Mouse (Mus musculus) urinary bladder, postnatal 10 days (tissue): Measurements from ENCODE around the gene Babam1.
A peak's percentile ranks its signal among the peaks of the same experiment; 100 is the strongest.

Source experiments
- DNase-seq: peaks from one replicate; pipeline ENCODE4 v3.0.0; 2022; ENCODE audit warnings: low spot score

Gene Babam1

DNA sequence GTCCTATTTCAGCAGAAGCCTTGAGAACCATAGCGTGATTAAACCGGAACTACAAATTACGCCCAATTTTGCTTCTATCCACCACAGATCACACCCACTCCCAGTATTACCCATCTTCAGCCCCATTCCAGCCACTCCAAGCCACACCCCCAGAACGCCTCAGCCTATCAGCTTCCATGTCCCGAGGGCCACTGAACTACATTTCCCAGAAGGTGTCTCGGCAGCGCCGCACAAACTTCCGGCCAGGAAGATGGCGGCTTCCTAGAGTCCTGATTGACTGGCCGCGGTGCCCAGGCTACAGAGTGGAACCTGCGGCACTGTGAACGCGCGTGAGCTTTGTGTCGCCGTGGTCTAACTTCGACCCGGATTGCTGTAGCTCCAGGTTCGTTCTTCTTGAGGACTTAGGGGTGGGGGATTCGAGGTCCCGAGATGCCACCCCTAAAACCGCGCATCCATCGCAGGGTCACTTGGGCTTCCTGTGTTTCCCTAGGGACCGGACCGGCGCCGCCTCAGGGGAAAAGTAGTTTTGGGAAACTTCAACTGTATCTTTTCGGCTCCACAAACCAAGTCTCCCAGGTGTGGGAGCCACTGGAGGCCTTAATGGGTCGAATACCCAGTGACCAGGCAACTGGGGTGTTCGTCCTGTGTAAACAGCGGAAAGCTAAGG lies at the start of gene Babam1:
Babam1 (plus strand) TSS at position 223 of the 667 bp plus-strand sequence.
- DNase-seq, result no peak

GRCm38 (mm10) chr8:71351117-71351516 lies 45.5 kb upstream of the Babam1 start:
- DNase-seq, result no peak

DNA sequence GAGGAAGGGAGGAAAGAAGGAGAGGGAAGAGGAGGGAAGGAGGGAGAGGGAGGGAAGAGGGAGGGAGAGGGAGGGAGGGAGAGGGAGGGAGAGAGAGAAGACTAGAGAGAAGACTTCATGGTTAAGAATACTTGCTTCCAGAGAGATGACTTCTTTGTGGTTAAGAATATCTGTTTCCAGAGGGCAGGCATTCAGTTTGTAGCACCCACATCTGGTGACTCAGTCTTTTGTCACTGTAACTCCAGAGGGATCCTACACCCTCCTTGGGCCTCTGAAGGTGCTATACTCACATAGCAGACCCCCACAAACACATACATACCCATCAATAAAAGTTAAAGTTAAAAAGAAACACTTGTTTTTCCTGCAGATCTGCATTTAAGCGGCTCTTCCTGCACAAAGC lies 45.1 kb upstream of the Babam1 start:
- no peak for DNase-seq

- DNase-seq, result no peak
These were observed 38.6 kb upstream of the Babam1 start for GRCm38 (mm10) chr8:71358026-71358425.

DNA sequence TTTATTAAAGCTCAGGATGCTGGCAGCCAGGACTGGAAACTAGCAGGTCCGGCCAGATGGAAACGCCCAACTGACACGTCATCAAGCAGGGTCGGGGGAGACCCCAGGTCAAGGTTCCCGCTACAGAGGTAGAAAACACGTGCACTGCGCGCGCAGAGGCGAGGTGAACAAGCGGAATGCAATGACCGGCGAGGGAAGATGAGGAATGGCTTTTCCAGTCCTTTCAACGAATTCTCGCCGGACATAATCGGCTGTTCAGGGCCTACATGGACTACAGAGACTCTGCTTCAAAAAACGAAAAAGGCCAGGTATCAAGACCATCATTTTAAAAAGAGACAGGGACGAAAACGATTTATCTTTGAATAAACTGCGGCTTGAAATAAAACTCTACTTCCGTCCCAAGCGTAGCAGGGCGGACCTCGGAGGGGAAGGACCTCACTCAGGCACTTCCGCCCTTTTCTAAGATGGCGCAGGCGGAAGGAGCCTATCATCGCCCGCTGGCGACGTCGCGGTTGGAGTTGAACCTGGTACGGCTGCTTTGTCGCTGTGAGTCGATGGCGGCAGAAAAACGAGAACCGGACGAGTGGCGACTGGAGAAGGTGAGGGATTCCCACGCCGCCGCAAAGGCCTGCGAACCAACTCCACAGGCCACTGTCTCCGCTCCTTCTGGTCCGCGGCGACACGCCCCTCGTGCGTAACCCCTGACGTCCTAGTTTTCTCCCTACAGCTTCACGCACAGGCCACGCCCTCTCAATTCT lies 29.7 kb upstream of the Babam1 start, which contains the start of gene Use1:
Use1 (plus strand) TSS at position 78 of the 758 bp plus-strand sequence.
- DNase-seq, result peak; percentile 60

DNA sequence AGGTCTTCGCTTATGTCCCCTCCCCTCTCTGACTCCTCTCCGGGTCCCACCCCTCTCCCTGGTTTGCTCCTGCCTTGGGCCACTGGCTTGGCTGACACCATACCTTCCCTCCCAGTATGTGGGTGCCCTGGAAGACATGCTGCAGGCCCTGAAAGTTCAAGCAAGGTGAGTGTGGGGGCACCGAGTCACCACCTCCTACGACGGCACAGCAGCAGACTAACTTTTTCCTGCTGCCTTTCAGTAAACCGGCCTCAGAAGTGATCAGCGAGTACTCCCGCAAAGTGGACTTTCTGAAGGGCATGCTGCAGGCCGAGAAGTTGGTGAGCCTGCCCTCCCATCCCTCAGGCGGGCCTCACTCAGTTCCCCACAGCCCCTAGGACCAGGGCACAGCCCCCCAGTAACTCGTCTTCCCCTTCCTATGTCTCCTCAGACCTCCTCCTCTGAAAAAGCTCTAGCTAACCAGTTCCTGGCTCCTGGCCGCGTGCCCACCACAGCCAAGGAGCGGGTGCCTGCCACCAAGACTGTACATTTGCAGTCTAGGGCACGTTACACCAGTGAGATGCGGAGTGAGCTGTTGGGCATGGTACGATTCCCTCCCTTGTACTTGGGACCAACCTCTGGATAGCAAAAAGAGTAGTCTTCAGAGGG lies 29.0 kb upstream of the Babam1 start:
- DNase-seq, result no peak

DNA sequence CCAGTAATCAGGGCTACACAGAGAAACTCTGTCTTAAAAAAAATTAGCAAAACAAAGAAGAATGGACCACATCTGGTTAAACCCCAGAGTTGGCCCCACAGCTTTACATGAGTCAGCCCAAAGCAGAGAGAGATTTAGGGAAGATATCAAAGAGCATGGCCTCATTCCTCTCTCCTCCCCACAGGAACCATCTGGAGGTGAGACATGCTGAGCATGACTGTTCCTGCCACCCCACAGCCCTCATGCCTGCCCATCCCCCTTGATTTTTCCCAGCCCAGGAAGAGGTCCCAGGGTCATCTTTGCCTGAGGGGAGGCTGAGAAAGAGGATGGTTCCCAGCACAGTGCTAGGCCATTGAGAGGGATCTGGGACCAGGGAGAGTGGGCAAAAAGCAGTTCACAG lies 28.3 kb upstream of the Babam1 start:
- DNase-seq, result no peak

DNA sequence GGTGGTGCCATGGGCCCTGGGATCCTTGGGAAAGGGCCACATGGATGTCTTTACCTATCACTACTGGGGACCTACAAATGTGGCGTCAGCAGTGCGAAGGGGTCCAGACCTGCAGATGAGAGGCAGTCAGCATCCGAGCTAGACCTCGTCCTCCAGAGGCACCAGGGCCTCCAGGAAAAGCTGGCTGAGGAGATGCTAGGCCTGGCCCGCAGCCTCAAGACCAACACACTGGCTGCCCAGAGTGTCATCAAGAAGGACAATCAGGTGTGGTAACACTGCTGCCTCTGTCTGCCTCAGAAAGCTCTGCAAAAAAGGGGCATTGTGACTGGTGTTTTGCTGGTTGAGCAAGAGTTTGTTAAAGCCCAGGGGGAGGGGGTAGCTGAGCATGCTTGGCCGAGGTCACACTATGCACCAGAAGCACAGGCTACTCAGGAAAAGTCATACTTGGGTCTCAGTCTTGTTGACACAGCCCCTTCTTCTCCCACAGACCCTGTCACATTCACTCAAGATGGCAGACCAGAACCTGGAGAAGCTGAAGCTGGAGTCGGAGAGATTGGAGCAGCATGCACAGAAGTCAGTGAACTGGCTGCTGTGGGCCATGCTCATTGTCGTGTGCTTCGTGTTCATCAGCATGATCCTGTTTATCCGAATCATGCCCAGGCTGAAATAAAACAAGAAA lies 27.5 kb upstream of the Babam1 start:
- DNase-seq, result no peak

DNA sequence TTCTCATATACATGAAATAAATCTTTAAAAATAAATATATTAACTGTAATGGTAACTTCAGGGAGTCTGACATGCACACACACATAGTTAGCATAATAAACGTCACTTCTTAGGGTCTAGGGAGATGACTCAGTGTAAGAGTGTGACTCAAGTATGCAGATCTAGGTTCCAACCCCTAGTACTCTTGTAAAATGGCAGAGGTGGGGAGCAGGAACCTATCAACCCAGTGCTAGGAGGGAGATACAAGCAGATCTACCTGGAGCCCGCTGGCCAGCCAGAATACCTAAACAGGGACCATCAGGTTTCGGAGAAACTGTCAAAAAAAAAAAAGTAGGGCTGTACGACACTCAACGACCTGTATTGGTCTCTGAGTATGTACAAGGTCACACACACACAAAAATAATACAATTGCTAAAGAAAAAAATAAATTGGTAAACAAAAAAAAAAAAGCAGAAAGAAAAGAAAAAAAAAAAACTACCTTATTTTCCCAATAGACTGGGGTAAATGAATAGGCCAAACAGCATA lies 25.9 kb upstream of the Babam1 start:
- DNase-seq, result no peak

DNA sequence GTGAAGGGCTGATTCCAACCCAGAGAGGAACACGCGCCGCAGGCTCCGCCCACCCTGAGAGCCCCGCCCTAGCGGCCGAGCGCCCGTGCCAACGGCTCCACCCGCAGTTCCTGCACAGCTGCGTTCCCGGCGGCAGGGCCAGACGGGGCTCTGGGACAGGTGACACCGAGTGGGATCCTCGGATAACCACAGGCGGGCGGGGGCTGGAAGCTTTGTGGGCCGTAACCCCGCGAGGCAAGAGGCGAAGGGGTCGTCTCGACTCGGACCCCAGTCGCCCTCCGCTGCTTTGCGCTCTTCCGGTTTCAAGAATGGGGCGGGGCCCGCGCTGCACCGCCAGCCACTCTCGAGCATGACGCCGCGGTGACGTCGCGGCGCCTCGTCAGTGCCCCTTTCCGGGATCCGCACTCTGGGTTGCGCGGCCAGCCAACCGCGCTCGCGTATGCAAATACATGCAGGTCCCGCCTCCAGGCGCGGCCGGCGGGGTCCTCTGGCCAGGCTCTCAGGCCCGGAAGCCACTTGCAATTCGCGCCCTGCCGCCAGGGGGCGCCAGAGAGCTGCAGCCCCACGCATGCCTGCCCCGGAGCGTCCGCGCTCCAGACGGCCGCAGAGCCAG lies 25.3 kb upstream of the Babam1 start, which contains the start of gene Ocel1:
Ocel1 (plus strand) TSS at position 63 of the 613 bp plus-strand sequence.
- DNase-seq, result peak; percentile 84

DNA sequence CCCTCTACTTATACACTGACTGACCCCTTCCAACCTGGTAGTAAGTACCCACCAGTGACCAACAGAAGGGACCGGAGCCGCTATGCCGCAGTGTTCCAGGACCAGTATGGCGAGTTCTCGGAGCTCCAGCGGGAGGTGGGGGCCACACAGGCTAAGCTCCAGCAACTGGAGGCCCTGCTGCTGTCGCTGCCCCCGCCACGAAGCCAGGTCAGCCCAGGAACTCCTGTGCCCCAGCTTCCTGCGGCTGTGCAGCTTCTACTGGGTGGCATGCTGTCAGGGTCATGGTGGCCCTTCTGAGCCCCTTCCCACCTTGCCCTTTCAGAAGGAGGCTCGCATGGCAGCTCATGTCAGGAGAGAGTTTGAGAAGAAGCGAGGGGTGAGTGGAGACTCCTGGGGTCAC lies 24.2 kb upstream of the Babam1 start:
- DNase-seq, result no peak

- no peak for DNase-seq
These were observed 23.7 kb upstream of the Babam1 start for GRCm38 (mm10) chr8:71373000-71373399.

DNA sequence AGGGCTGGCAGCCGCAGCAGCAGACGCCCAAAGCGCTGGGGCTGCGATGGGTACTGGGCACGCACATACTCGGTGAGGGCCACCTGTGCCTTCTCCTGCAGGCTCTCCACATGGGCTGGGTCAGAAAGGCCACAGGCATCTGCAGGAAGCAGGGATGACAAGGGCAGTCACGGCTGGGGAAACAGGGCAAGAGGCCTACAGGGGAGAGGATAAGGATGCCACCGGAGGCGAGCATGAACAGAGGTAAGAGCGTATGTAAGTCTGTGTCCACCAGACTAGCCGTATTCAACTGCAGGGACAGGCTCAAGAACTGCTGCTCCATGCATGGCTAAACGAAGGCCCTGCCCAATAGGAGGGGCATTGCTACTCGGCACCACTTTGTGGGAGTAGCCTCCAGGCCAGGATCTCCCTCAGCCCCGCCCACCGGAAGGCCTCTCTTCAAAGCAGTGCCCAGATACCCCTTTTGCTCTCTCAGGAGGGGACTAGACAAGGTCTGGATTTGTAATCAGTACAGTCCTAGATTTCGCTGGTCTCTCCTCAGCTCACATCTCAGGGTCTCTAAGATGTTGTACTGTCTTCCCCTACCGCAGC lies 21.9 kb upstream of the Babam1 start:
- no peak for DNase-seq

DNA sequence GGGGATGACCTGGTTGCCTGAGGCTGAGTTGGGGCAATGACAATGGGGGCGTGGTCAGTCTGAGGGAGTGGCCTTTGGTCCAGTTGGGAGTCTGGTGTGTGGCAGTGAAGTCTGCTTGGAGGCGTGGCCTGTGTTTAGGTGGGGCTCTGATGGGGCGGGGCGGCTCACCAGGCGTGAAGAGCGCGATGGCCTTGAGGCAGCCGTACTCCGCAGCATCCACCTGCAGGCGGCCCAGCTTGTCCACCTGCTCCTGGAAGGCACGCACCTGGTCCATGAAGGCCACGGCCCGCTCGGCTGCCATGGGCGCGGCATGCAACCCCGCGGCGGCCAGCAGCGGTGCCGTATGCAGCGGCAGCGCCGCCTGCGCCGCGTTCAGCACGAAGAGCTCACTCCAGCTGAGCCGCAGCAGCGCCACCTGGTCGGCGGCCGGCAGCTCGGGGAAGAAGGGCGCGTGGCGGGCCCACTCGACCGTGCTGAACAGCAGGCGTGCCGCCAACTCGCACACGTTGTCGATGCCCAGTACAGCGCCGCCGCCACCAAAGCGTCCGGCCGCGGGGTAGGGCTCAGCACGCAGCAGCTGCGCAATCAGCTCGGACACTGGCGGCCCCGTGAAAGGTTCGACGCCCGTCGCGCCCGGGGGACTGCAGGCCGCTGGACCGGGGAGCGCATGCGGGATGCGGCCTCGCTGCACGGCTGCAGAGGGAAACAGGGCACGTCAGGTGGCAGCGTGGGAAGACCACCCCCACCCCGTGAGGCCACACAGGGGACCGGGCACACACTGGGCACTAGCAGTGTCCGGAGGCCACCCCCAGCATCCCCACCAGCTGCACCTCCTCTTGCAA lies 20.9 kb upstream of the Babam1 start:
- DNase-seq, result no peak

DNA sequence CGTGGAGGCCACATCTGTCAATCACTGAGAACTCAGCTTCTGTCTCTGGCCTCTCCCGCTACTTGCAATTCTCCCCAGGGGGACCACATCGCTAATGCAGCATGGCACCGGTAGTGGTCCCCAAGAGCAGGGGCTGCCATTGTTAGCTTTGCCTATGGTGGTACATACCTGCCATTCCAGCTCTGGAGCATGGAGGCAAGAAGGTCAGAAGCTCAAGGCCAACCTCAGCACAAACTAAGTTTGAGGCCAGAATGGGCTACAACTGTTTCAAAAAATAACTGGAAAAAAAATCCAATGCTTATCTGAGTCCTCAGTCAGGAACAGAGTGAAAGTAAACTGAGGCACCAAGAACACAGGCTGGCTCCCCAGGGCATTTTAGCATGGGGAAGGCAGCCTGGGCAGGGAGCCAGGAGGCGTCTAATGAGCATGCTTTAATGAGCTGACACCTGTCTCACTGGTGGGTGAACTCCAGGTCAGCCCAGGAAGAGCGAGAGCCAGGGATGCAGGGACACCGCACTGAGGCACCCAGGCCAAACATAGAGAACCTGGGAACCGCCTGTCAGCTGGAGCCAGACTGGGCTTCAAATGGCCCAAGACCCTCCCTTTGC lies 20.1 kb upstream of the Babam1 start:
- no peak for DNase-seq

GRCm38 (mm10) chr8:71379008-71379407 lies 17.7 kb upstream of the Babam1 start:
- DNase-seq, result no peak

GRCm38 (mm10) chr8:71379512-71380075 lies 17.1 kb upstream of the Babam1 start:
- DNase-seq, result no peak

DNA sequence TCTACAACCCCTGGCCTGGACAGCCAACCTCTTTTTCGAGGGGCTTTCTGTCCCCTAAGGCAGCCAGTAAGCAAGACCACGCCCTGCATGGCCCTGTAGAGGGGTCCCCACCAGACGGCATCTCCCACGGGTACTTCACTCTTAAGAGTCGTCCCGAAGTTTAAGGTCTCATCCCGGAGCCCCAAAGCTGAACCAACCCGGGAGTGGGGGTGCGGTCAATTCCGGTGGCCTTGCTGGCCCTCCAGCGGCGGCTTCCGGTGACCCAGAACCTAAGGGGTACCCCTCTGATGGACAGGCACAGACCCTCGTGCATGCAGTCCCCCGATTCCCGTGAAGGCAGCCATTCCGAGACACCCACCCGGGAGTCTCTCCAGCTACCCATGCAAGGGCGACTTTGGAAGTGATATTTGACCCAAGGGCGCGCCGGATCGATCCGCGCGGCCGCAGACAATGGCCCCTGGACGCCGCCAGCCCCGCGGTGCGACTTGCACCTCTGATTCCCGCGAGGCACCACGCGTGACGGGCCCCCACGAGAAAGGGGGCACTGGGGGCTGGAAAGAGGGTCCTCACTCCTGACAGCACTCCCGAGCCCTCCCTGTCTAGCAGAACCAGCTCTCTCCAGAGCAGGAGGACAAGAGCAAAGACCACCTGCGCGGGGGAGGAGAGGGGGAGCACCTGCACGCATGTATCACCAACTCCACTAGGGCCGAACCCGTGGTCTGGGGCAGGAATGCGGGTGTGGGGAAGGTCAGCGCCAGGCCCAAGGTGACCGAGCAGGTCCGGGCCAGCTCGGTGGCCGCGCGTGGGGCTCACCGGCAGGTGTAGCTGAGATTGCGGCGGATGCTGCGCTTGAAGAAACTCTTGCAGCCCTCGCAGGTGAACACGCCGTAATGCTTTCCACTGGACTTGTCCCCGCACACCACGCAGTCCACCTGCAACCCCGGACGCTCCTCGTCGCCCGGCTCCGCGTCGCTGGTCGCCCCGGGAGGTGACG lies 16.2 kb upstream of the Babam1 start:
- no peak for DNase-seq
